Mouse (Mus musculus) erythroblast, embryonic 14.5 days (primary cell): Measurements from ENCODE around the gene Tm4sf1.

Experiments
- GATA1 ChIP-seq: IDR thresholded peaks from 2 replicates; pipeline ENCODE4 v1.6.1; 2012; ENCODE audit warnings: low read length, inconsistent platforms, mixed read lengths
- TAL1 ChIP-seq: IDR thresholded peaks from 3 replicates; pipeline ENCODE4 v1.6.1; 2012; ENCODE audit warnings: low read length, inconsistent platforms, mixed read lengths

GRCm38 (mm10) chr3:57343837-57344607 lies 42.2 kb upstream of the Tm4sf1 start:
- TF ChIP-seq GATA1 (no peak), TAL1 (no peak)
